In the genomic region with DNA sequence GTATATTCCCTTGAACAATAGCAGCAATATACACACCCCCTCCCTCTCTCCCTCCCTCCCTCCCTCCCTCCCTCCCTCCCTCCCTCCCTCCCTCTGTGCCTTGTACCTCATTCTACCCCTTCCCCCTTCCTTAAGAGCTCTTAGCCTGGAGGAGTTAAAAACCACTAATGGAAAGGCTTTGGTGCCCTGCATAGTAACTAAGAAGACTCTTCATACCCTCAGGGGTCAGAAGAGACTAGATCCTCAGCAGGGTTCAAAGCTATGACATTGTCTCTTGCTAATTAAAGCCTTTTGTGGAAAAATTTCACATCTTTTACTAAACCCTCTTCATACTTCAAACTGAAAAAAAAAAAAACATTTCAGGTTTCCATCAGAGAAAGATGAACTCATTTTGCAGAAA, we compare ENCODE assay signal across 20 mouse cellular contexts.
DNase-seq lines count a peak whose midpoint lies in the region; ATAC-seq lines count a peak whose summit lies in the region.
"Had no signal": no experiment of that assay in that cellular context is flagged by ENCODE, and none has a peak within 500 bp of the region (broad histone marks: within the 10 kb centered on the region; RNA-seq: fewer than 3 reads in every experiment).

No protein-coding gene starts in this region.

- no peak overlapping the region for H3K9ac ChIP-seq in embryonic facial prominence, embryonic 11.5 days (replicated peaks; ENCODE audit: low read length)
- H3K9ac ChIP-seq in hindbrain, embryonic 13.5 days = no peak overlapping the region
- H3K9ac ChIP-seq in hindbrain, embryonic 16.5 days (ENCODE audit: low read depth, low read length) = no peak overlapping the region
- no peak overlapping the region for H3K9ac ChIP-seq in midbrain, embryonic 13.5 days (replicated peaks)
- H3K9ac ChIP-seq in midbrain, embryonic 16.5 days (ENCODE audit: low read depth, low read length) = no peak overlapping the region
- no peak overlapping the region for H3K9ac ChIP-seq in midbrain, embryonic 15.5 days
- H3K9ac ChIP-seq: forebrain, embryonic 13.5 days had no signal

- no peak overlapping the region for H3K4me2 ChIP-seq in embryonic facial prominence, embryonic 11.5 days (ENCODE audit: low read depth, low read length)
- H3K4me2 ChIP-seq in hindbrain, embryonic 13.5 days = no peak overlapping the region
- H3K4me2 ChIP-seq in hindbrain, embryonic 16.5 days (ENCODE audit: low read length) = no peak overlapping the region
- no peak overlapping the region for H3K4me2 ChIP-seq in midbrain, embryonic 13.5 days (replicated peaks)
- no peak overlapping the region for H3K4me2 ChIP-seq in midbrain, embryonic 16.5 days (ENCODE audit: low read length)
- no peak overlapping the region for H3K4me2 ChIP-seq in midbrain, embryonic 15.5 days
- H3K4me2 ChIP-seq: forebrain, embryonic 13.5 days; heart, embryonic 11.5 days had no signal

- no peak for ATAC-seq in embryonic facial prominence, embryonic 11.5 days (replicated peaks; ENCODE audit: insufficient number of reproducible peaks, low FRiP score, low TSS enrichment, low read depth)
- peak; percentile 57; the same call in 1 of the 2 replicates for ATAC-seq in hindbrain, embryonic 13.5 days (ENCODE audit: low FRiP score)
- ATAC-seq in hindbrain, embryonic 16.5 days = no peak
- peak; percentile 79; the same call in 1 of the 2 replicates for ATAC-seq in midbrain, embryonic 13.5 days
- no peak for ATAC-seq in midbrain, embryonic 16.5 days
- peak; percentile 71 for ATAC-seq in midbrain, embryonic 15.5 days (replicated peaks)
- ATAC-seq: activated CD4-positive, CD25-positive, alpha-beta regulatory T cell, adult 4 months; forebrain, embryonic 13.5 days; forebrain, embryonic 16.5 days had no signal

- H3K27me3 ChIP-seq in embryonic facial prominence, embryonic 11.5 days (ENCODE audit: control insufficient read depth, insufficient read depth, low read length) = no peaks in the 10 kb centered on the region
- H3K27me3 ChIP-seq in embryonic facial prominence, embryonic 10.5 days (replicated peaks; ENCODE audit: low read depth, poor library complexity, severe bottlenecking) = no peaks in the 10 kb centered on the region
- no peaks in the 10 kb centered on the region for H3K27me3 ChIP-seq in hindbrain, embryonic 13.5 days
- H3K27me3 ChIP-seq in hindbrain, embryonic 16.5 days (replicated peaks; ENCODE audit: control insufficient read depth, insufficient read depth, low read length) = no peaks in the 10 kb centered on the region
- peaks cover 9% of the 10 kb centered on the region for H3K27me3 ChIP-seq in midbrain, embryonic 13.5 days
- H3K27me3 ChIP-seq in midbrain, embryonic 16.5 days (ENCODE audit: control insufficient read depth, insufficient read depth, low read depth, low read length) = no peaks in the 10 kb centered on the region
- H3K27me3 ChIP-seq in midbrain, embryonic 15.5 days (replicated peaks) = no peaks in the 10 kb centered on the region
- H3K27me3 ChIP-seq: forebrain, embryonic 13.5 days had no signal

- no peaks in the 10 kb centered on the region for H3K9me3 ChIP-seq in embryonic facial prominence, embryonic 11.5 days (replicated peaks; ENCODE audit: control insufficient read depth, low read length)
- H3K9me3 ChIP-seq in embryonic facial prominence, embryonic 10.5 days = no peaks in the 10 kb centered on the region
- H3K9me3 ChIP-seq in hindbrain, embryonic 13.5 days = no peaks in the 10 kb centered on the region
- H3K9me3 ChIP-seq in hindbrain, embryonic 16.5 days (ENCODE audit: control insufficient read depth, low read length) = no peaks in the 10 kb centered on the region
- H3K9me3 ChIP-seq in midbrain, embryonic 13.5 days = no peaks in the 10 kb centered on the region
- no peaks in the 10 kb centered on the region for H3K9me3 ChIP-seq in midbrain, embryonic 16.5 days (replicated peaks; ENCODE audit: control insufficient read depth, low read length, poor library complexity, severe bottlenecking)
- no peaks in the 10 kb centered on the region for H3K9me3 ChIP-seq in midbrain, embryonic 15.5 days
- H3K9me3 ChIP-seq: forebrain, embryonic 10.5 days; forebrain, embryonic 13.5 days had no signal

- no peak overlapping the region for H3K4me3 ChIP-seq in embryonic facial prominence, embryonic 11.5 days (ENCODE audit: low read depth, low read length)
- no peak overlapping the region for H3K4me3 ChIP-seq in embryonic facial prominence, embryonic 10.5 days
- H3K4me3 ChIP-seq in hindbrain, embryonic 13.5 days = no peak overlapping the region
- H3K4me3 ChIP-seq in hindbrain, embryonic 16.5 days (ENCODE audit: low read length) = no peak overlapping the region
- no peak overlapping the region for H3K4me3 ChIP-seq in midbrain, embryonic 13.5 days (replicated peaks)
- H3K4me3 ChIP-seq in midbrain, embryonic 16.5 days (ENCODE audit: low read depth, low read length) = no peak overlapping the region
- H3K4me3 ChIP-seq in midbrain, embryonic 15.5 days = no peak overlapping the region
- H3K4me3 ChIP-seq: forebrain, embryonic 10.5 days; forebrain, embryonic 13.5 days had no signal

- DNase-seq in embryonic facial prominence, embryonic 11.5 days (ENCODE audit: low spot score) = peak; percentile 8
- DNase-seq in embryonic facial prominence, embryonic 10.5 days (ENCODE audit: low spot score) = no peak
- DNase-seq in thymus, postnatal 4 days = no peak
- DNase-seq: adrenal gland, adult 8-10 months; adrenal gland, postnatal 25 days; cerebellum, adult 18-20 months; cerebellum, adult 9-11 months; cerebellum, postnatal 25 days; gastrocnemius, postnatal 14 days; heart, adult 11 months had no signal

- H3K36me3 ChIP-seq in embryonic facial prominence, embryonic 11.5 days (replicated peaks; ENCODE audit: control insufficient read depth, insufficient read depth, low read depth, low read length) = no peaks in the 10 kb centered on the region
- H3K36me3 ChIP-seq in embryonic facial prominence, embryonic 10.5 days (replicated peaks) = no peaks in the 10 kb centered on the region
- H3K36me3 ChIP-seq in hindbrain, embryonic 13.5 days = no peaks in the 10 kb centered on the region
- no peaks in the 10 kb centered on the region for H3K36me3 ChIP-seq in hindbrain, embryonic 16.5 days (ENCODE audit: control insufficient read depth, insufficient read depth, low read length)
- H3K36me3 ChIP-seq in midbrain, embryonic 13.5 days = no peaks in the 10 kb centered on the region
- no peaks in the 10 kb centered on the region for H3K36me3 ChIP-seq in midbrain, embryonic 16.5 days (ENCODE audit: control insufficient read depth, insufficient read depth, low read length)
- no peaks in the 10 kb centered on the region for H3K36me3 ChIP-seq in midbrain, embryonic 15.5 days (replicated peaks)
- H3K36me3 ChIP-seq: forebrain, embryonic 10.5 days had no signal

- H3K4me1 ChIP-seq in embryonic facial prominence, embryonic 11.5 days (ENCODE audit: control insufficient read depth, insufficient read depth, low read length) = no peaks in the 10 kb centered on the region
- peaks cover 8% of the 10 kb centered on the region for H3K4me1 ChIP-seq in embryonic facial prominence, embryonic 10.5 days
- no peaks in the 10 kb centered on the region for H3K4me1 ChIP-seq in hindbrain, embryonic 13.5 days (replicated peaks)
- no peaks in the 10 kb centered on the region for H3K4me1 ChIP-seq in hindbrain, embryonic 16.5 days (ENCODE audit: control insufficient read depth, insufficient read depth, low read depth, low read length)
- H3K4me1 ChIP-seq in midbrain, embryonic 13.5 days (replicated peaks) = 0 out of 2 replicates have a peak, but pooled peaks cover under 1% of the 10 kb centered on the region
- H3K4me1 ChIP-seq in midbrain, embryonic 16.5 days (ENCODE audit: control insufficient read depth, insufficient read depth, low read length) = no peaks in the 10 kb centered on the region
- no peaks in the 10 kb centered on the region for H3K4me1 ChIP-seq in midbrain, embryonic 15.5 days
- H3K4me1 ChIP-seq: forebrain, embryonic 13.5 days had no signal

- H3K27ac ChIP-seq in embryonic facial prominence, embryonic 11.5 days (replicated peaks; ENCODE audit: low read depth, low read length) = no peak overlapping the region
- H3K27ac ChIP-seq in embryonic facial prominence, embryonic 10.5 days (replicated peaks) = no peak overlapping the region
- no peak overlapping the region for H3K27ac ChIP-seq in hindbrain, embryonic 13.5 days
- no peak overlapping the region for H3K27ac ChIP-seq in hindbrain, embryonic 16.5 days (ENCODE audit: low read depth, low read length)
- no peak overlapping the region for H3K27ac ChIP-seq in midbrain, embryonic 13.5 days
- H3K27ac ChIP-seq in midbrain, embryonic 16.5 days (ENCODE audit: low read length) = no peak overlapping the region
- H3K27ac ChIP-seq in midbrain, embryonic 15.5 days = no peak overlapping the region
- H3K27ac ChIP-seq: forebrain, embryonic 10.5 days; forebrain, embryonic 13.5 days had no signal

Comparison
In these comparisons a context has a peak if more than half of its experiments do, and no peak if none do; other contexts are left out.
1. ATAC-seq: peak in hindbrain, embryonic 13.5 days (single experiment), midbrain, embryonic 13.5 days (single experiment) and midbrain, embryonic 15.5 days (single experiment); none in embryonic facial prominence, embryonic 11.5 days (single experiment), hindbrain, embryonic 16.5 days (single experiment) and midbrain, embryonic 16.5 days (single experiment).